Comparison of ENCODE assay signal across 9 mouse cellular contexts in the genomic region with DNA sequence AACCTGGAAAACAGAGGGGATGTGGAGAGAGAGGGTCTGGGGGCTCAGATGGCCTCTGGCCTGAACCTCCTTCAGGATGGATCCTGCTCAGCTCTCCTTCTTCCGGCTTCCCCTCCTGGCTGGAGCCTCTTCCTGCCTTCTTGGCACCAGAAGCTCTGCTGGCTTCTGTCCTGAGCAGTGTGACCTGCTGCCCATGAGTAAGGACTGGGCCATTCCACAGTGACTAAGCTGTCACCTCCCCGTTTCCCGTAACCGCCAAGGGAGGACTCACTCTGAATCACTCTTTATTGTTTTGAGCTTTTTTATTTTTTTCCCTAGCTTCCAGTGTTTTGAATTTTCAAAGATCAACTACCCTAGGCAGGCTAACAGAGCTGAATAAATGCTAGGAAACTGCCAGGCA.
DNase-seq lines count a peak whose midpoint lies in the region; ATAC-seq and TF ChIP-seq lines count a peak whose summit lies in the region.
"Had no signal": no experiment of that assay in that cellular context is flagged by ENCODE, and none has a peak within 500 bp of the region (broad histone marks: within the 10 kb centered on the region; RNA-seq: fewer than 3 reads in every experiment).

No protein-coding gene starts in this region.

- DNase-seq in urinary bladder, postnatal 36 days (ENCODE audit: low spot score in 2 of 2) = peak; percentile 14 to 57
- DNase-seq in urinary bladder, postnatal 25 days (ENCODE audit: low spot score) = no peak
- DNase-seq in cerebellum, adult 11-12 months = peak; percentile 55
- no peak for DNase-seq in stomach, postnatal 0 days (ENCODE audit: low spot score)
- no peak for DNase-seq in liver
- DNase-seq: lung, embryonic 14.5 days had no signal

- 55% methylated on average over 4 of the region's 4 CpGs for WGBS in heart, embryonic 15.5 days
- WGBS in stomach, postnatal 0 days = 53% methylated on average over 4 of the region's 4 CpGs

- H3K27ac ChIP-seq in heart, embryonic 15.5 days = peak overlapping the region; percentile 43; the same call in 1 of the 2 replicates
- H3K27ac ChIP-seq in stomach, postnatal 0 days (replicated peaks) = no peak overlapping the region

- H3K4me1 ChIP-seq in heart, embryonic 15.5 days (replicated peaks) = peaks cover 2% of the 10 kb centered on the region; the same call in 1 of the 2 replicates
- H3K4me1 ChIP-seq in stomach, postnatal 0 days (replicated peaks; ENCODE audit: control insufficient read depth, insufficient read depth) = no peaks in the 10 kb centered on the region

- H3K36me3 ChIP-seq in heart, embryonic 15.5 days = no peaks in the 10 kb centered on the region
- no peaks in the 10 kb centered on the region for H3K36me3 ChIP-seq in stomach, postnatal 0 days (ENCODE audit: control insufficient read depth, insufficient read depth, low read length)

- TF ChIP-seq EP300 in stomach, postnatal 0 days (optimal IDR thresholded peaks at IDR 0.05) = no peak

- peak; percentile 47; the same call in 1 of the 2 replicates for ATAC-seq in heart, embryonic 15.5 days (replicated peaks; ENCODE audit: insufficient number of reproducible peaks, insufficient read depth, low FRiP score, low read depth)
- ATAC-seq in stomach, postnatal 0 days (ENCODE audit: low FRiP score, low TSS enrichment) = peak; percentile 68; the same call in 1 of the 2 replicates
- no peak for ATAC-seq in erythroblast, adult 5-6 weeks (replicated peaks; ENCODE audit: low FRiP score, poor library complexity, severe bottlenecking)
- ATAC-seq in monocyte, adult 5-6 weeks (replicated peaks; ENCODE audit: insufficient number of reproducible peaks, low FRiP score, low TSS enrichment, poor library complexity, severe bottlenecking) = no peak

- no peaks in the 10 kb centered on the region for H3K9me3 ChIP-seq in heart, embryonic 15.5 days (replicated peaks)
- H3K9me3 ChIP-seq in stomach, postnatal 0 days (ENCODE audit: control insufficient read depth, low read length) = no peaks in the 10 kb centered on the region

- H3K27me3 ChIP-seq in heart, embryonic 15.5 days = no peaks in the 10 kb centered on the region
- H3K27me3 ChIP-seq in stomach, postnatal 0 days (ENCODE audit: control insufficient read depth, insufficient read depth, low read length) = no peaks in the 10 kb centered on the region

- no peak for TF ChIP-seq CTCF in stomach, postnatal 0 days (IDR thresholded peaks at IDR 0.05; ENCODE audit: low read depth)

- no peak overlapping the region for H3K4me3 ChIP-seq in heart, embryonic 15.5 days
- no peak overlapping the region for H3K4me3 ChIP-seq in stomach, postnatal 0 days (ENCODE audit: low read depth, low read length)

- no peak overlapping the region for H3K9ac ChIP-seq in heart, embryonic 15.5 days
- H3K9ac ChIP-seq in stomach, postnatal 0 days (ENCODE audit: low read length) = no peak overlapping the region
- H3K9ac ChIP-seq: lung, embryonic 14.5 days had no signal

- H3K4me2 ChIP-seq in heart, embryonic 15.5 days = no peak overlapping the region
- no peak overlapping the region for H3K4me2 ChIP-seq in stomach, postnatal 0 days (replicated peaks; ENCODE audit: low read depth)
- H3K4me2 ChIP-seq: lung, embryonic 14.5 days had no signal

Comparison
In these comparisons a context has a peak if more than half of its experiments do, and no peak if none do; other contexts are left out.
1. DNase-seq: peak in urinary bladder, postnatal 36 days (2 of 2) and cerebellum, adult 11-12 months (single experiment); none in urinary bladder, postnatal 25 days (single experiment), stomach, postnatal 0 days (single experiment) and liver (single experiment).
2. ATAC-seq: peak in heart, embryonic 15.5 days (single experiment) and stomach, postnatal 0 days (single experiment); none in erythroblast, adult 5-6 weeks (single experiment) and monocyte, adult 5-6 weeks (single experiment).